Mouse (Mus musculus) liver, postnatal 0 days (tissue): ENCODE results near the gene Sema6c.

Source experiments
- CTCF ChIP-seq: sonication (generic); IDR thresholded peaks from 2 replicates; pipeline ENCODE4 v1.5.1; 2016; ENCODE audit warnings: antibody characterized with exemption, low read depth
- EP300 ChIP-seq: IDR thresholded peaks from 2 replicates; pipeline ENCODE4 v1.6.1; 2016; ENCODE audit warnings: antibody characterized with exemption, low read depth, mild to moderate bottlenecking

- TF ChIP-seq EP300 (no peak), CTCF (no peak)
Observed at GRCm38 (mm10) chr3:95200562-95200961, 40.3 kb downstream of the Sema6c start.
